Mouse (Mus musculus): ENCODE data around the gene Lrrc18. TPM values are rescaled to one million over a fixed set of nuclear protein-coding genes. Genes with fewer than 3 reads are reported as not detected.

The Lrrc18 gene
- 0.36 and 0.86 TPM in 2 replicates for polyA plus RNA-seq (2014; fragmentation: Nextera tagmentation; extraction: Ambion mirVana)

DNA sequence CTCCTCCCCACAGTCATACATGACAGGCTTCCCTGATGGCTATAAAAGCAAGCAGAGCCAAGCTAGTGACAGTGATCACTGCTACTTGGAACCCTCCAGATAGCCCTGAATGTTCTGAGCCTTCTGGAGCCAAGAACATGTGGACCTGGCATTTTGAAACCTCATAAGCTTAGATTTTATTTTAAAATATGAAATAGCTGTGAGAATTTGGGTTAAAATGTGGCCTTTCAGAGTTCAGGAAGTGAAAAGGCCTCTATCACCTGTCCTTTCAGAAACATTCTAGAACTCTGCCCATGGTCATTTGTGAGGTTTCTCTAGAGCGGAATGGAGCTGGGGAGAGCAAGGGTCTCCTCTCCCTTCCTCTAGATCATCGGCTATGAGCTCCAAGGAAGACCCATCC lies at the start of gene Lrrc18:
TSS of gene Lrrc18 (plus strand) at position 301 of the 400 bp plus-strand sequence.
- Histone ChIP-seq H3K27ac (ENCODE audit: low read depth, low read length) (no peak within 1 kb of the TSS), H3K4me1 (replicated peaks; ENCODE audit: control insufficient read depth, insufficient read depth, low read length) (peaks cover 3% of the 10 kb centered on the region; the same call in 1 of the 2 replicates), H3K27me3 (ENCODE audit: control insufficient read depth, insufficient read depth, low read length) (no peaks in the 10 kb centered on the region), H3K4me2 (replicated peaks; ENCODE audit: low read depth, low read length) (no peak within 1 kb of the TSS), H3K9me3 (ENCODE audit: control insufficient read depth, low read length) (no peaks in the 10 kb centered on the region), H3K9ac (ENCODE audit: low read depth, low read length) (no peak within 1 kb of the TSS), H3K4me3 (ENCODE audit: low read depth, low read length) (no peak within 1 kb of the TSS), H3K36me3 (ENCODE audit: control insufficient read depth, insufficient read depth, low read length) (no peaks in the 10 kb centered on the region)
- DNase-seq (ENCODE audit: low spot score) (no peak), ATAC-seq (ENCODE audit: low FRiP score) (no peak)
- WGBS: 89% methylated on average over 2 of the region's 2 CpGs

DNA sequence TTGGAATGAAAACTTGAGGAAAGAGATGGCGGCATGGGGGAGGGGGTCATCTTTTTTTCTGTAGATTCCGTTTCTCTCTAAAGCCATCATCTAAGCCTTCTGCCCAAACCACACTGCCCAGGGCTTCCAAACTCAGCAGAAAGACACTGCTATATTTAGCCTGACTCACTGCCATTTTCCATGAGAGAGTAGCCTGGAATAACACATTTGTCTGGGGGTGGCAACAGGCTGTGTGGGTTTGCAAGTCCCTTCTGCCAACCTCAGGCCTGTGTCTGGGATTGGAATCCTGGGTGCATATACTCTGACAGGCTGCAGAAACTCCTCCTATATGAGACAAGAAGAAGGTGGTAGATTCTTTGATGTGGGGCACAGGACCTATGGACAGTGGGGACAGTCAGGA lies 43.7 kb upstream of the Lrrc18 start:
- ATAC-seq (ENCODE audit: low FRiP score): no peak
- Histone ChIP-seq H3K9me3 (ENCODE audit: control insufficient read depth, low read length) (no peaks in the 10 kb centered on the region), H3K27ac (ENCODE audit: low read depth, low read length) (no peak overlapping the region), H3K4me1 (replicated peaks; ENCODE audit: control insufficient read depth, insufficient read depth, low read length) (peaks cover 4% of the 10 kb centered on the region; the same call in 1 of the 2 replicates), H3K4me2 (replicated peaks; ENCODE audit: low read depth, low read length) (no peak overlapping the region), H3K36me3 (ENCODE audit: control insufficient read depth, insufficient read depth, low read length) (no peaks in the 10 kb centered on the region), H3K27me3 (ENCODE audit: control insufficient read depth, insufficient read depth, low read length) (no peaks in the 10 kb centered on the region), H3K9ac (ENCODE audit: low read depth, low read length) (no peak overlapping the region), H3K4me3 (ENCODE audit: low read depth, low read length) (no peak overlapping the region)
- DNase-seq (ENCODE audit: low spot score): no peak
- WGBS: 93% methylated on average over 2 of the region's 2 CpGs

DNA sequence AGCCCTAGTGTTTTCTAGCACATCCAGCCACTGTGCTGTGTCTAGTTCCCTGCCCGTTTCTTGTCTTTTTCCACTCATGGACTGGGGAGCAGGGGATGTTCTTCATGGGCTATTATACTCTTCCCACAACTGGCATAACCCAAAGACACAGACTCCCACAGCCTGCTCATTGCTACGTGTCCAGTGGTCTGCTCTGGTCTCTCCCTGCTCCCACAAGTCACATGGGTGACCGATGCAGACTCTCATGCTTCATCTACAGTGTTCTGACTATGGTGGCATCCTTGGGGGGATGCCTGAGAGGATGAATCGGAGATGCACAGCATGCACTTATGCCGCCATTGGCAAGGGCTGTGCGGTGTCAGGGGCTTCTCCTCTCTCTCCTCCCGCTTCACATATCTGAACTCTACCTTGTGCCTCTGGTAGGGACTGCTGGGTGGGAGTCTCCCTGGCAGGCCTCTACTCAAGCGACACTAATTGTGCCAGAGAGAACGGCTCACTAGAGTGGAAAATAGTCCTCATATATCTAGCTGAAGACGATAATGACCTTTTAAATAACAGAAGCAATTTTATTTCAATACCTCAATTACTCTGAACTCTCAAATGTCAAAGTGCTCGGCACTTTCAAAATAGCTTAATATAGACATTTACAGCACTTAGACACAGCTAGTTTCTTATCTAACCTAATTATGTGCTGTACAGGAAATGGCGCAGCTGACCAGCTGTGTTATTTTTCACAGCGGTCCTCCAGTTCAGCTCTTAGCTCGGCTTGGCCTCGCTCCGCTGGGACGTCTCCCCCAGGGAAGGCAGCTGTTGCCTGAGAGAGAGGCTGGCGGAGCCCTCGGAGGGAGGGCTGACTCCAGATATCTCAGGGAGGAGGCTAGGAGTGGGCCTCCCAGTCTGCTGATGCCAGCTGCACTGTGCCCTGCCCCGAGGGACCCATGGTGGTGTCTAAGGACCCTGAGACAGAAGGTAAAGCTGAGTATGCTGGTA lies 40.6 kb upstream of the Lrrc18 start:
- ATAC-seq (ENCODE audit: low FRiP score) (peak; percentile 63), DNase-seq (ENCODE audit: low spot score) (peak; percentile 34)
- Histone ChIP-seq H3K4me3 (ENCODE audit: low read depth, low read length) (no peak overlapping the region), H3K27ac (ENCODE audit: low read depth, low read length) (no peak overlapping the region), H3K4me1 (replicated peaks; ENCODE audit: control insufficient read depth, insufficient read depth, low read length) (peaks cover 4% of the 10 kb centered on the region; the same call in 1 of the 2 replicates), H3K9me3 (ENCODE audit: control insufficient read depth, low read length) (no peaks in the 10 kb centered on the region), H3K36me3 (ENCODE audit: control insufficient read depth, insufficient read depth, low read length) (no peaks in the 10 kb centered on the region), H3K27me3 (ENCODE audit: control insufficient read depth, insufficient read depth, low read length) (no peaks in the 10 kb centered on the region), H3K4me2 (replicated peaks; ENCODE audit: low read depth, low read length) (no peak overlapping the region), H3K9ac (ENCODE audit: low read depth, low read length) (no peak overlapping the region)
- 55% methylated on average over 20 of the region's 20 CpGs for WGBS

DNA sequence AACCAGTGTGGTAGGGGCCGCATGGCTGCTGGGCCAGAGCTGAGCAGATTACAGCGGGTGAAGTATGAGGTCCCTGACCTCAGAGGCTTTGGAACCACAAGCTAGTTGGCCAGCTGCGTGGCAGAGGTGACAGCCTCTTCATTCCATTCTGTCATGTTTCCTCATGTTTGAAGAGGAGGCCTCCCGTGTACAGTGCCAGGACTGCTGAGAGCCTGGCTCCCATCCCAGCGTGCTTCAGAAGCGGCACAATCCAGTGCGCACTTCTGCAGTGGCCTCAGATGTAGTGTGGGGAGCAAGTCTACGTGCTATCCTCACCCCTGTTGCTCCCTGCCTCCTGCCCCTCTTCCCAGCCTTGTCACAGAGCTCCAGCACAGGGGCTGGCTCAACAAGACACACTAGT lies 34.7 kb upstream of the Lrrc18 start:
- Histone ChIP-seq H3K9ac (ENCODE audit: low read depth, low read length) (no peak overlapping the region), H3K9me3 (ENCODE audit: control insufficient read depth, low read length) (no peaks in the 10 kb centered on the region), H3K4me2 (replicated peaks; ENCODE audit: low read depth, low read length) (no peak overlapping the region), H3K4me1 (replicated peaks; ENCODE audit: control insufficient read depth, insufficient read depth, low read length) (no peaks in the 10 kb centered on the region), H3K4me3 (ENCODE audit: low read depth, low read length) (no peak overlapping the region), H3K27me3 (ENCODE audit: control insufficient read depth, insufficient read depth, low read length) (no peaks in the 10 kb centered on the region), H3K27ac (ENCODE audit: low read depth, low read length) (no peak overlapping the region), H3K36me3 (ENCODE audit: control insufficient read depth, insufficient read depth, low read length) (no peaks in the 10 kb centered on the region)
- 86% methylated on average over 8 of the region's 8 CpGs for WGBS
- DNase-seq (ENCODE audit: low spot score) (no peak), ATAC-seq (ENCODE audit: low FRiP score) (no peak)

DNA sequence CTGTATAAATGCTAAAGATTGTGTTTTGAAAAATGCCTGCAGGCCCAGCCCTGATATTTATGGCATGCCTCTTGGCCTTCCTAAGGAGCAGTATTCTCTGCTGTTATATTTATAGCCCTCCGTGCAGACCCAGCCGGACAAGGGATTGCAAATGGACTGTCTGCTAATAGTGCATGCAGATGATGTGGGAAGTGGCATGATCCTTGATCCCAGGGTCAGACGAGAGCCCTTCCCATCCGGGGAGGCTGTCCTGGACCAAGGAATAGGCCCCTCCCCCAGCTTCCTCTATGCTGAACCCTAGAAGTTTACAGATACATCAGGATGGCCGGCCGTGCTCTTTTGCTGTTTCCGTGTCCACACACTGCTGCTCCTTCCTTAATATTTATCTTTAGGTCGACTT lies 32.5 kb upstream of the Lrrc18 start:
- ATAC-seq (ENCODE audit: low FRiP score) (no peak), DNase-seq (ENCODE audit: low spot score) (no peak)
- Histone ChIP-seq H3K4me2 (replicated peaks; ENCODE audit: low read depth, low read length) (no peak overlapping the region), H3K36me3 (ENCODE audit: control insufficient read depth, insufficient read depth, low read length) (no peaks in the 10 kb centered on the region), H3K27ac (ENCODE audit: low read depth, low read length) (no peak overlapping the region), H3K9me3 (ENCODE audit: control insufficient read depth, low read length) (no peaks in the 10 kb centered on the region), H3K4me1 (replicated peaks; ENCODE audit: control insufficient read depth, insufficient read depth, low read length) (no peaks in the 10 kb centered on the region), H3K27me3 (ENCODE audit: control insufficient read depth, insufficient read depth, low read length) (no peaks in the 10 kb centered on the region), H3K9ac (ENCODE audit: low read depth, low read length) (no peak overlapping the region), H3K4me3 (ENCODE audit: low read depth, low read length) (no peak overlapping the region)
- WGBS: 62% methylated on average over 8 of the region's 8 CpGs

DNA sequence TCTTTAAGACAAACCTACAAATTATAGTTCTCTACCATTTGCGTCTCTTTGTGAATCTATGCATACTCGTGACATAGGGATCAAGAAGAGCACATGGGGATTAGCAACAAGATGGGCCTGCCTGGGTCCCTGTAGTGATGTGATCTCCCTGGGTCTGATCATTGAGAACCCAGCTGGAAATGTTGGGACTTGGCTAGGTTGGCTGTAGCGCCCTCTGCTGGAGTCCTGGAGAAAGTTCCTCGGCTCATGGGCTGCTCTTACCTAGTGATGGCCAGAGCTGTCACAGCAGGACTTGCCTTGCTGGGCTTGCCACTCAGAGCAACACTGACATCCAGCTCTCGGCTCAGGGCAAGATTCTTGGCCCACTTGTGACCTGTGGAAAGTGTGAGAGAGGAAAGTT lies 30.7 kb upstream of the Lrrc18 start:
- ATAC-seq (ENCODE audit: low FRiP score): peak; percentile 35
- no peaks in the 10 kb centered on the region for H3K4me1 ChIP-seq (replicated peaks; ENCODE audit: control insufficient read depth, insufficient read depth, low read length)
- 30% methylated on average over 5 of the region's 5 CpGs for WGBS

DNA sequence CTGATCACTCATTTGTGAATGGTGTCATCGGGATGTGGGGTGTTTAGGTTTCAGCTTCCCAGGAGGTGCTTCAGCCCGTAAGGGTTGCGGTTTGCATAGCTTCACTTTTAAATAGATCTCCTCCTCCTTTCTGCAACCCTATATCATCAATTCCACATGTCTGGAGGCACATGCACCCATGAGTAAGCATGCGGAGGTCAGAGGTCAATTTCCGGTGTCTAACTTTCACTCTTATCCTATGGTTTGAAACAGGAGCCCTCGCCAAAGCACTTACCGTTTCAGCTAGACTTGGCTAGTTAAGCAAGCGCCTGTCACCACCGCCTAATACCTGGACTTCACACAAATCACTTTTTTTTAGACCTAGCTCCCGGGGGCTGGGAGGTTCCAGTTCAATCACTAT lies 26.4 kb upstream of the Lrrc18 start:
- no peak overlapping the region for H3K27ac ChIP-seq (ENCODE audit: low read depth, low read length)
- no peak overlapping the region for H3K4me3 ChIP-seq (ENCODE audit: low read depth, low read length)
- no peak overlapping the region for H3K4me2 ChIP-seq (replicated peaks; ENCODE audit: low read depth, low read length)
- H3K4me1 ChIP-seq (replicated peaks; ENCODE audit: control insufficient read depth, insufficient read depth, low read length): no peaks in the 10 kb centered on the region
- 71% methylated on average over 10 of the region's 10 CpGs for WGBS
- no peaks in the 10 kb centered on the region for H3K9me3 ChIP-seq (ENCODE audit: control insufficient read depth, low read length)
- no peak for DNase-seq (ENCODE audit: low spot score)
- no peak overlapping the region for H3K9ac ChIP-seq (ENCODE audit: low read depth, low read length)
- no peaks in the 10 kb centered on the region for H3K27me3 ChIP-seq (ENCODE audit: control insufficient read depth, insufficient read depth, low read length)
- no peak for ATAC-seq (ENCODE audit: low FRiP score)
- no peaks in the 10 kb centered on the region for H3K36me3 ChIP-seq (ENCODE audit: control insufficient read depth, insufficient read depth, low read length)

More for the DNA sequence above, 30.7 kb upstream of the Lrrc18 start:
- Histone ChIP-seq H3K4me3 (ENCODE audit: low read depth, low read length) (no peak overlapping the region), H3K9ac (ENCODE audit: low read depth, low read length) (no peak overlapping the region), H3K36me3 (ENCODE audit: control insufficient read depth, insufficient read depth, low read length) (no peaks in the 10 kb centered on the region), H3K27ac (ENCODE audit: low read depth, low read length) (no peak overlapping the region), H3K27me3 (ENCODE audit: control insufficient read depth, insufficient read depth, low read length) (no peaks in the 10 kb centered on the region), H3K9me3 (ENCODE audit: control insufficient read depth, low read length) (no peaks in the 10 kb centered on the region), H3K4me2 (replicated peaks; ENCODE audit: low read depth, low read length) (no peak overlapping the region)
- DNase-seq (ENCODE audit: low spot score): peak; percentile 82

DNA sequence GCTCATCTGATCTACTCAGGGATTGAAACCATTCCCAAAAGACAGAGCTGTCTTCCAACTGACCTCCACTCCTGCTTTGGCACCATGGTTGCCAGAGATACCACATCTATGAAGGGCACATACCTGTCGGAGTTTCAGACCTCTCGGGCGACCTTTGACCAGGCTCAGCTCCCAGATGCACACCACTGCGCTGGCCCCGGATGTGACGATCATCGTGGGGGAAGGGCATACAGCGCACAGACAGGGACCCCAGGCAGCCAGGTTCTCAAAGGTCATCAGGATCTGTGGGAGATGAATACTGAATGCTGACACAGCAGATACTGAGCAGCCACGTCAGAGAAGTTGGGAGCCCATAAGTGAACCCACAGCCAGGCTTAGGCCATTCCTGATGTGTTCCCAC lies 20.5 kb upstream of the Lrrc18 start:
- Histone ChIP-seq H3K36me3 (ENCODE audit: control insufficient read depth, insufficient read depth, low read length) (no peaks in the 10 kb centered on the region), H3K4me3 (ENCODE audit: low read depth, low read length) (no peak overlapping the region), H3K4me1 (replicated peaks; ENCODE audit: control insufficient read depth, insufficient read depth, low read length) (no peaks in the 10 kb centered on the region), H3K4me2 (replicated peaks; ENCODE audit: low read depth, low read length) (no peak overlapping the region), H3K27me3 (ENCODE audit: control insufficient read depth, insufficient read depth, low read length) (no peaks in the 10 kb centered on the region), H3K9me3 (ENCODE audit: control insufficient read depth, low read length) (no peaks in the 10 kb centered on the region), H3K27ac (ENCODE audit: low read depth, low read length) (no peak overlapping the region), H3K9ac (ENCODE audit: low read depth, low read length) (no peak overlapping the region)
- WGBS: 59% methylated on average over 9 of the region's 9 CpGs
- no peak for DNase-seq (ENCODE audit: low spot score)
- no peak for ATAC-seq (ENCODE audit: low FRiP score)

Measured in hindbrain, embryonic 11.5 days (tissue).